Mouse (Mus musculus): ENCODE results near the gene Cux1. TPM values are rescaled to one million over a fixed set of nuclear protein-coding genes. Genes with fewer than 3 reads are reported as not detected.

Gene Cux1
- polyA plus RNA-seq, 1 experiment from 2014 or later = 114 TPM

DNA sequence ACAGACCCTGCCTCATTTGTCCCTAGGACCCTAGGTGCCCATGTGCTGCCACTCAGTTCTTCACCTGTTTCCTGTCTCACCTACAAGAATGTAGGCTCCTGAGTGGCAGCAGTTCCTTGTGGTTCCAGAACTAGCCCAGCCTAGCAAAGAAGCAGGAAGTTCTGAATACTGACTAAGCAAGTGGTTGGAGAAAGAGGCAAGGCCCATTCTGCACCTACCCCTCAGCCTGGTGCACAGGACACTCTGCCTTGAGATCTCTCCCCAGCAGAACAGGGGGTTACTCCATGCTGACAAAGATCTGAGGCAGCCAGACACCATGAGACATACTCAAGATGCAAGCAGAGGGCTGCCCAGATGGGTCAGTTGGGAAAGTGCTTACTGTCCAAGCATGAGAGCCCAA is 14.5 kb downstream of the Cux1 start:
- Histone ChIP-seq H3K9me3 (no peaks in the 10 kb centered on the region), H3K27me3 (no peaks in the 10 kb centered on the region), H3K4me3 (no peak overlapping the region), H3K4me1 (peaks cover 70% of the 10 kb centered on the region), H3K27ac (no peak overlapping the region), H3K9ac (no peak overlapping the region), H3K4me2 (no peak overlapping the region), H3K36me3 (no peaks in the 10 kb centered on the region)
- no peak for ATAC-seq (ENCODE audit: borderline replicate concordance, extremely low read depth, low FRiP score, low TSS enrichment)

DNA sequence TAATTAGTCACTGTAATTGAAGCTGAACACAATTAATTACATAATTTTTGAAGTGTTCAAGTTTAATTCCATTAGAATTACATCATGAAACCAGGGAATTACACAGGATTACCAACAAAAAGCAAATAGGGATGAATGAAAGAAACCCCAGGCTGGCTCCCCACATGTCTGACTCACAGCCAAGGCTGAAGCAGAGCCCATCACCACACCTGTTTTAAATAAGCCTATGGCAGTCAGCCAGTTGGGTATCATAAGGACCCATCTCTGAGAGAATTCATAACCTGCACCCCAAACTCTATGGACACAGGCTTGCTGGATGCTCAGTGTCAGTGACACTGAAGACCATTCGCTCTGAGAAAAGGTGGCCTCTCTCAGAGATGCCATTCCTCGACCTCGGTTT is 15.2 kb downstream of the Cux1 start:
- no peak for ATAC-seq (ENCODE audit: borderline replicate concordance, extremely low read depth, low FRiP score, low TSS enrichment)
- Histone ChIP-seq H3K4me1 (peaks cover 63% of the 10 kb centered on the region), H3K9ac (no peak overlapping the region), H3K4me3 (no peak overlapping the region), H3K4me2 (no peak overlapping the region), H3K27me3 (no peaks in the 10 kb centered on the region), H3K27ac (no peak overlapping the region), H3K36me3 (no peaks in the 10 kb centered on the region), H3K9me3 (no peaks in the 10 kb centered on the region)
- 88% methylated on average over 3 of the region's 3 CpGs for WGBS

DNA sequence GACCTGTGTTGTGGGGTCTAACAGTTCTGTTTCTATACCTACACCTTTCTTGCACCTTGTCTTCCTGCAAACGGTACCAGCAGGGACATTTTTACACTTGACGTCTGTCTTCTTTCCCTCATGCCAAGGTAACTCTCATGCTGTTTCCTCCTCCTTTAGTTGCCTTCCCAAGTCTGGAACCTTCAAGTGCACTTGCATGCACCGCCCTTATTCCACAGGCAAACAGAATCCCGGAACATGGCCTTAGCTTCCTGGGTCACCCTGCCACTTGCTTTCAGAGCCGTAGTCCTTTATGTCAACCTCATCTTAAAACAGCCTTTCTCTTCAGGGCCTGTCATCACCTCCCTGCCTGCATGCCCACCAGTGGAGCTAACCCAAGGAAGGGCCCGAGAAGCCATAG is 15.7 kb downstream of the Cux1 start:
- Histone ChIP-seq H3K4me1 (peaks cover 57% of the 10 kb centered on the region), H3K27ac (no peak overlapping the region), H3K36me3 (no peaks in the 10 kb centered on the region), H3K4me3 (no peak overlapping the region), H3K4me2 (no peak overlapping the region), H3K27me3 (no peaks in the 10 kb centered on the region), H3K9me3 (no peaks in the 10 kb centered on the region), H3K9ac (no peak overlapping the region)
- 48% methylated on average over 6 of the region's 6 CpGs for WGBS
- no peak for ATAC-seq (ENCODE audit: borderline replicate concordance, extremely low read depth, low FRiP score, low TSS enrichment)

- no peak overlapping the region for H3K4me2 ChIP-seq
- H3K4me3 ChIP-seq = no peak overlapping the region
- no peak overlapping the region for H3K27ac ChIP-seq
- WGBS = 17% methylated on average over 2 of the region's 2 CpGs
- H3K9ac ChIP-seq = no peak overlapping the region
- peaks cover 55% of the 10 kb centered on the region for H3K4me1 ChIP-seq
- H3K9me3 ChIP-seq = no peaks in the 10 kb centered on the region
- H3K36me3 ChIP-seq = no peaks in the 10 kb centered on the region
- no peak for ATAC-seq (ENCODE audit: borderline replicate concordance, extremely low read depth, low FRiP score, low TSS enrichment)
- H3K27me3 ChIP-seq = no peaks in the 10 kb centered on the region
Measured at GRCm38 (mm10) chr5:136550726-136551125, 16.6 kb downstream of the Cux1 start.

DNA sequence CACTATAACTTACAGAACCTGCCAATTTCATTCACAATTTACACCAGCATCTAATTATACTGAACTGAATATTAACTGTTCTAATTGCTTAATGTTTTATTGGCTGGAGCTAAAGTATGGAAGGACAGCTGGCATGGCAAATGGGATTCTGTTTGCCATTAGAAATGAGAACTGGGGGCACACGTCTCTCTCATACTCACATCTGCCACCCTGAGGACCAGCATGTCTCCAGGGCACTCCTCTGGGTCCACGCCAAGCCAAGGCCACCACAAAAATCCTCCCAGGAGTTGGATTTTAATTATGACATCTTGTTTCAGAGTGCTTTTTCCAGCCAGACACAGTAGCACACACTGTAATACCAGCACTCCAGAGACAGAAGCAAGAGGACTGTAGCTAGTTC is 18.5 kb downstream of the Cux1 start:
- Histone ChIP-seq H3K27ac (no peak overlapping the region), H3K4me2 (no peak overlapping the region), H3K36me3 (no peaks in the 10 kb centered on the region), H3K9me3 (no peaks in the 10 kb centered on the region), H3K4me3 (no peak overlapping the region), H3K27me3 (no peaks in the 10 kb centered on the region), H3K4me1 (peaks cover 43% of the 10 kb centered on the region), H3K9ac (no peak overlapping the region)
- ATAC-seq (ENCODE audit: borderline replicate concordance, extremely low read depth, low FRiP score, low TSS enrichment) = no peak
- 75% methylated on average over 2 of the region's 2 CpGs for WGBS

DNA sequence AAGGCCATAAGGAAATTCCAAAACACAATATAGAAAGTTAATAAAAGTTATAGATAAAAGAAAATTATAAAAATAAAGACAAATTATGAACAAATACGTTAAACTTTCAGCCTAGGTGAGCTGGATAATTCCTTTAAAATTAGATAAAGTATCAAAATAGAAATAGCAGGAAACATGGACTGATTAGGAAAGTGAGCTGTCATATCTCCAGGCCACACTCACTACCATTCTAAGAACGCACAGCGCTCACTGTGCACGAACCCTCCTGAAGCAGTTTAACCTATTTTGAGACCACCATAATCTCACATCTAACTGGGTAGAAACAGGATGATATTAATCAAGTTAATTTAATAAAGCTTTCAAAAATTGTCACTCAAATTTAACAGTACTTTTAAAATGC is 22.2 kb downstream of the Cux1 start:
- no peak for ATAC-seq (ENCODE audit: borderline replicate concordance, extremely low read depth, low FRiP score, low TSS enrichment)
- H3K9ac ChIP-seq = no peak overlapping the region
- H3K4me2 ChIP-seq = no peak overlapping the region
- WGBS = 89% methylated on average over 4 of the region's 4 CpGs
- no peak overlapping the region for H3K27ac ChIP-seq
- peaks cover 31% of the 10 kb centered on the region for H3K4me1 ChIP-seq
- no peak overlapping the region for H3K4me3 ChIP-seq
- no peaks in the 10 kb centered on the region for H3K9me3 ChIP-seq
- no peaks in the 10 kb centered on the region for H3K36me3 ChIP-seq
- H3K27me3 ChIP-seq = no peaks in the 10 kb centered on the region

- Histone ChIP-seq H3K9me3 (no peaks in the 10 kb centered on the region), H3K4me1 (peaks cover 35% of the 10 kb centered on the region), H3K9ac (no peak overlapping the region), H3K27ac (no peak overlapping the region), H3K36me3 (no peaks in the 10 kb centered on the region), H3K4me2 (no peak overlapping the region), H3K27me3 (no peaks in the 10 kb centered on the region), H3K4me3 (no peak overlapping the region)
- no peak for ATAC-seq (ENCODE audit: borderline replicate concordance, extremely low read depth, low FRiP score, low TSS enrichment)
Measured at GRCm38 (mm10) chr5:136543171-136543570, 24.1 kb downstream of the Cux1 start.

- Histone ChIP-seq H3K4me2 (no peak overlapping the region), H3K36me3 (no peaks in the 10 kb centered on the region), H3K27ac (0 out of 2 replicates have a peak overlapping the region, but pooled peaks have one; percentile 30), H3K4me1 (peaks cover 41% of the 10 kb centered on the region), H3K4me3 (no peak overlapping the region), H3K27me3 (no peaks in the 10 kb centered on the region), H3K9ac (no peak overlapping the region), H3K9me3 (no peaks in the 10 kb centered on the region)
- ATAC-seq (ENCODE audit: borderline replicate concordance, extremely low read depth, low FRiP score, low TSS enrichment) = no peak
Measured at GRCm38 (mm10) chr5:136540952-136541351, 26.3 kb downstream of the Cux1 start.

DNA sequence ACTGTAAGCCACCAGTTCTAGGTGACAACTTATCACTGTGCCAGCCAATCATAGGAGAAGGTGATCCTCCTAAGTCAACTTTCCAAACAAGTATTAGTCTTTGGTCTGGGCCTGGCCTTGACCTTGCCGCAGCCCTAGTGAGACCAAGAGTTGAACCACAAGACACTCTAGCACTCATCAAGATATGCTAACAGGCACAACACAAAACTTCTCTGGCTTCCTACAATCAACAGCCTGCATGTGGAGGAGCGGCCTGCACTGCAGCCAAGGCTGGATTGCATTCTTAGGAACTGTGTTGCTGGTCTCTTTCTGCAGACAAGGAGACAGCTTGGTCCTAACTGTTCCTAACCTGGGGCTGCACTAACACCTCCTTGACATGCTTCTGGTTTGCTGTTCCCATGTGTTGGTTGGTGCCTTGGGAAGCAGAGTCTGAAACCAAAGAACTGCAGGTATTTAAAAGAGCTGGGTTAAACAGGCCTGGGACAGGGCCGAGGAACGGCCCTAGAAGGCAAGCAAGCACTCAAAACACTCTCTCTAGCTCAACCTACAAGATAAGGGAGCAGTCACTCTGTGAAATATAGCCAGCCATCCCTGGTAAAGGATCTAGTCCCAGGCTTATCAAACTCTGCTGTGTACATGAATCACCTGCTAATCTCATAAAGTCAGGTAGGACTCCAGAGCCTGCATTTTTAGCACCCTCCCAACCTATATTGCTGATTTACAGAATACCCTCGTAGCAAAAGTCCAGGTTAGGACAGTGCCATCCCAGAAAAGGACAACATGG is 27.0 kb downstream of the Cux1 start:
- 68% methylated on average over 5 of the region's 5 CpGs for WGBS
- H3K36me3 ChIP-seq = no peaks in the 10 kb centered on the region
- H3K27me3 ChIP-seq = no peaks in the 10 kb centered on the region
- H3K4me1 ChIP-seq = peaks cover 42% of the 10 kb centered on the region
- 0 out of 2 replicates have a peak overlapping the region, but pooled peaks have one; percentile 30 for H3K27ac ChIP-seq
- no peak overlapping the region for H3K9ac ChIP-seq
- H3K9me3 ChIP-seq = no peaks in the 10 kb centered on the region
- no peak for ATAC-seq (ENCODE audit: borderline replicate concordance, extremely low read depth, low FRiP score, low TSS enrichment)
- no peak overlapping the region for H3K4me2 ChIP-seq
- no peak overlapping the region for H3K4me3 ChIP-seq

DNA sequence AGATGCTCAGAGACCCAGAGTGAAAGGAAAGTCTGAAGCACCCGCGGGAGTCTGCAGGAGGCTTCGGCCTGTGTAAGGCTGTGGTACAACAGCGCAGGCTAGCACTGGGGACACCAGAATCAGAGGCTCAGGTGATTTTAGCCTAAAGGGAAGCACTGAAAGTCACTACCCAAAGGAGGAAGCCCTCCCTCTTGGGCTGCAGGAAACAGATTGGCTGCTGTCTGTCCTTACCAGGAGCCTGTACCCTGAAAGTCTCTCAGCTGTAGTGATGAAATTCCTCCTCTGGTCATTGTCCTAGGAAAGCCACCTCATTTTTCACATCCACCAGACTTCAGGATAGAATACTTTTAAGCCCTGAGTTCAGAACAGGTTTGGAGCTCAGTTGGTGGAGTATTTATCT is 30.5 kb downstream of the Cux1 start:
- H3K4me2 ChIP-seq = no peak overlapping the region
- no peak overlapping the region for H3K4me3 ChIP-seq
- H3K9me3 ChIP-seq = no peaks in the 10 kb centered on the region
- ATAC-seq (ENCODE audit: borderline replicate concordance, extremely low read depth, low FRiP score, low TSS enrichment) = no peak
- WGBS = 82% methylated on average over 4 of the region's 4 CpGs
- no peak overlapping the region for H3K27ac ChIP-seq
- no peaks in the 10 kb centered on the region for H3K36me3 ChIP-seq
- peaks cover 69% of the 10 kb centered on the region for H3K4me1 ChIP-seq
- H3K9ac ChIP-seq = no peak overlapping the region
- H3K27me3 ChIP-seq = no peaks in the 10 kb centered on the region

DNA sequence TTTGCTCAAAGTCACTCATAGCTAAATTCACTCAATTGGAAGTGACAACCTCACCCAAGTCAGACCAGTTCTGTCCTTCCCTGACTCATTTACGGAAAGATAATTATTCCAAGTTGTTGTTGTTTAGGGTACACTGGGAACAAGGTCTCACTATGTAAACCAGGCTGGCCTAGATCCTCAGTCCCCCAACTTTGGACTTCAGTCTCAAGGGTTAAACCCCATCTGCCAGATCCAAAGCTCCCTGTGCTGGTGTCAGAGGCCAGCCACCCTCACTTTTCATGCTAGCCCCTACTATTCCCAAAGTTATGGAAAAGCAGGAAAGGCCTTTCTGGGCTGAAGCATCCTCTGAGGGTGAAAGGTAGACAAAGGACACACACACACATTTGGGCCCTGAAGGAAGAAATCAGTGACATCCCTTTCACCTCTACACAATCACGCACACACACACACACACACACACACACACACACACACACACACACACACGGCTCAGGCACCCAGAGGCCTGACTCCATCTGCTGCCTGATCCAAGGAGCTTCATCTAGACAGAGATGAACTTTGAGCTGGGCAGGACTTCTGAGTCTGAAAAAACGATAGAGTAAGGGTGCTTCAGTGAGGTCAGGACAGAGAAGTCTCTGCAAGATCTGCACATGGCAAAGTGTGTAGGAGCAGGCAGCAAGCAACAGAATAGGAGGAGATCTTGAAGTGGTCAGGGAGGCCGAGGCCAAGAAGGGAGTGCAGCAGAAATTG is 31.1 kb downstream of the Cux1 start:
- H3K4me3 ChIP-seq = no peak overlapping the region
- no peak overlapping the region for H3K4me2 ChIP-seq
- no peak overlapping the region for H3K9ac ChIP-seq
- H3K9me3 ChIP-seq = no peaks in the 10 kb centered on the region
- H3K4me1 ChIP-seq = peaks cover 72% of the 10 kb centered on the region
- H3K27ac ChIP-seq = no peak overlapping the region
- no peaks in the 10 kb centered on the region for H3K27me3 ChIP-seq
- no peak for ATAC-seq (ENCODE audit: borderline replicate concordance, extremely low read depth, low FRiP score, low TSS enrichment)
- no peaks in the 10 kb centered on the region for H3K36me3 ChIP-seq
- WGBS = 49% methylated on average over 5 of the region's 5 CpGs

- Histone ChIP-seq H3K4me2 (no peak overlapping the region), H3K9ac (no peak overlapping the region), H3K36me3 (no peaks in the 10 kb centered on the region), H3K4me3 (no peak overlapping the region), H3K27me3 (no peaks in the 10 kb centered on the region), H3K9me3 (no peaks in the 10 kb centered on the region), H3K27ac (no peak overlapping the region), H3K4me1 (peaks cover 70% of the 10 kb centered on the region)
- no peak for ATAC-seq (ENCODE audit: borderline replicate concordance, extremely low read depth, low FRiP score, low TSS enrichment)
- WGBS = 56% methylated on average over 1 of the region's 1 CpGs
Measured at GRCm38 (mm10) chr5:136535204-136535603, 32.1 kb downstream of the Cux1 start.

Measured in lung, embryonic 15.5 days (tissue).